Mouse (Mus musculus) stomach, postnatal 0 days (tissue): ENCODE measurements around the gene Med12l. TPM values are rescaled to one million over a fixed set of nuclear protein-coding genes. Genes with fewer than 3 reads are reported as not detected.

Experiments used
- ATAC-seq: fragments of 200-750 bp; cut with Nextera tagmentation; 2 replicates; pipeline ENCODE4 v1.8.0; 2017; ENCODE audit not compliant: low FRiP score, low TSS enrichment
- DNase-seq: peaks from one replicate; pipeline ENCODE4 v3.0.0-alpha.2; 2016; ENCODE audit warnings: low spot score
- H3K27ac ChIP-seq: fragments of 300-500 bp; sonication (generic); replicated peaks from 2 replicates; pipeline ENCODE4 v1.5.1; 2014; ENCODE audit warnings: mild to moderate bottlenecking, control low read depth
- H3K27me3 ChIP-seq: fragments of 300-500 bp; sonication (generic); 2 replicates; pipeline ENCODE4 v1.6.1; 2014; ENCODE audit warnings: low read length; ENCODE audit not compliant: control insufficient read depth, insufficient read depth
- H3K36me3 ChIP-seq: fragments of 300-500 bp; sonication (generic); 2 replicates; pipeline ENCODE4 v1.6.1; 2014; ENCODE audit warnings: low read length, mixed read lengths; ENCODE audit not compliant: control insufficient read depth, insufficient read depth
- H3K4me1 ChIP-seq: fragments of 300-500 bp; sonication (generic); replicated peaks from 2 replicates; pipeline ENCODE4 v1.6.1; 2014; ENCODE audit warnings: antibody characterized with exemption; ENCODE audit not compliant: control insufficient read depth, insufficient read depth
- H3K4me2 ChIP-seq: fragments of 300-500 bp; sonication (generic); replicated peaks from 2 replicates; pipeline ENCODE4 v1.6.1; 2014; ENCODE audit warnings: low read depth, mild to moderate bottlenecking, control low read depth, moderate library complexity
- H3K4me3 ChIP-seq: fragments of 300-500 bp; sonication (generic); 2 replicates; pipeline ENCODE4 v1.5.1; 2014; ENCODE audit warnings: low read depth, low read length, control low read depth
- H3K9ac ChIP-seq: fragments of 300-500 bp; sonication (generic); 2 replicates; pipeline ENCODE4 v1.6.1; 2014; ENCODE audit warnings: mild to moderate bottlenecking, low read length, control low read depth, mixed read lengths
- H3K9me3 ChIP-seq: fragments of 300-500 bp; sonication (generic); 2 replicates; pipeline ENCODE4 v1.6.1; 2016; ENCODE audit warnings: low read length; ENCODE audit not compliant: control insufficient read depth
- CTCF ChIP-seq: IDR thresholded peaks from 2 replicates; pipeline ENCODE4 v1.5.1; 2016; ENCODE audit warnings: antibody characterized with exemption, low read depth, mild to moderate bottlenecking, moderate library complexity
- EP300 ChIP-seq: optimal IDR thresholded peaks from 2 replicates; pipeline ENCODE3; 2016; ENCODE audit warnings: antibody characterized with exemption
- WGBS: fragments of 180-500 bp; shearing (Covaris S2); extraction: QIAGEN DNeasy Blood & Tissue Kit; methylation state at CpG from one replicate; pipeline ENCODE4 v1.1.7; 2014; 5-methylcytosine and 5-hydroxymethylcytosine counted together
- polyA plus RNA-seq: library from polyadenylated mRNA; unstranded; fragments of >200 nt; fragmentation: Nextera tagmentation; extraction: Ambion mirVana; gene quantifications from 2 replicates; pipeline ENCODE4 v1.2.1, GENCODE M21; 2015

Gene Med12l
- polyA plus RNA-seq, 1 experiment from 2014 or later, result 0.25 TPM

GRCm38 (mm10) chr3:59155404-59155803 is 149.8 kb downstream of the Med12l start:
- Histone ChIP-seq H3K27me3 (no peaks in the 10 kb centered on the region), H3K9ac (no peak overlapping the region), H3K36me3 (no peaks in the 10 kb centered on the region), H3K4me1 (no peaks in the 10 kb centered on the region), H3K4me2 (no peak overlapping the region), H3K27ac (no peak overlapping the region), H3K4me3 (no peak overlapping the region), H3K9me3 (no peaks in the 10 kb centered on the region)
- TF ChIP-seq EP300 (no peak), CTCF (no peak)
- DNase-seq (no peak), ATAC-seq (no peak)
- 97% methylated on average over 6 of the region's 6 CpGs for WGBS

- H3K27ac ChIP-seq, result no peak overlapping the region
- no peak for ATAC-seq
- no peak overlapping the region for H3K4me3 ChIP-seq
- 85% methylated on average over 5 of the region's 5 CpGs for WGBS
- H3K4me2 ChIP-seq, result no peak overlapping the region
- no peaks in the 10 kb centered on the region for H3K4me1 ChIP-seq
- no peaks in the 10 kb centered on the region for H3K36me3 ChIP-seq
- TF ChIP-seq CTCF (no peak), EP300 (no peak)
- no peak overlapping the region for H3K9ac ChIP-seq
- H3K27me3 ChIP-seq, result no peaks in the 10 kb centered on the region
- no peaks in the 10 kb centered on the region for H3K9me3 ChIP-seq
- no peak for DNase-seq
These were observed 151.4 kb downstream of the Med12l start for GRCm38 (mm10) chr3:59157048-59157447.

GRCm38 (mm10) chr3:59160465-59160864 is 154.8 kb downstream of the Med12l start:
- no peak for TF ChIP-seq EP300
- TF ChIP-seq CTCF, result no peak
- 67% methylated on average over 1 of the region's 1 CpGs for WGBS
- ATAC-seq (no peak), DNase-seq (no peak)
- no peaks in the 10 kb centered on the region for H3K36me3 ChIP-seq
- no peaks in the 10 kb centered on the region for H3K4me1 ChIP-seq
- H3K27ac ChIP-seq, result no peak overlapping the region
- no peaks in the 10 kb centered on the region for H3K9me3 ChIP-seq
- no peak overlapping the region for H3K4me2 ChIP-seq
- no peaks in the 10 kb centered on the region for H3K27me3 ChIP-seq
- no peak overlapping the region for H3K4me3 ChIP-seq
- no peak overlapping the region for H3K9ac ChIP-seq

- 45% methylated on average over 2 of the region's 2 CpGs for WGBS
- H3K4me2 ChIP-seq, result no peak overlapping the region
- no peaks in the 10 kb centered on the region for H3K36me3 ChIP-seq
- TF ChIP-seq EP300 (no peak), CTCF (no peak)
- no peak overlapping the region for H3K9ac ChIP-seq
- no peaks in the 10 kb centered on the region for H3K9me3 ChIP-seq
- no peaks in the 10 kb centered on the region; the same call in 1 of the 2 replicates for H3K4me1 ChIP-seq
- H3K27ac ChIP-seq, result peak overlapping the region; percentile 65
- DNase-seq (no peak), ATAC-seq (peak; percentile 45; the same call in 1 of the 2 replicates)
- no peaks in the 10 kb centered on the region for H3K27me3 ChIP-seq
- H3K4me3 ChIP-seq, result no peak overlapping the region
These were observed 161.9 kb downstream of the Med12l start for GRCm38 (mm10) chr3:59167417-59168054.

GRCm38 (mm10) chr3:59168476-59168875 is 162.9 kb downstream of the Med12l start:
- peak overlapping the region; percentile 37 for H3K27ac ChIP-seq
- no peak for ATAC-seq
- 77% methylated on average over 6 of the region's 6 CpGs for WGBS

GRCm38 (mm10) chr3:59169215-59169614 is 163.6 kb downstream of the Med12l start:
- DNase-seq, result no peak
- Histone ChIP-seq H3K9ac (no peak overlapping the region), H3K4me1 (no peaks in the 10 kb centered on the region; the same call in 1 of the 2 replicates), H3K36me3 (no peaks in the 10 kb centered on the region), H3K4me3 (no peak overlapping the region), H3K27me3 (no peaks in the 10 kb centered on the region), H3K9me3 (no peaks in the 10 kb centered on the region), H3K27ac (peak overlapping the region; percentile 37), H3K4me2 (no peak overlapping the region)
- 56% methylated on average over 4 of the region's 4 CpGs for WGBS
- no peak for ATAC-seq
- no peak for TF ChIP-seq EP300
- peak; percentile 48 for TF ChIP-seq CTCF

More at GRCm38 (mm10) chr3:59168476-59168875, 162.9 kb downstream of the Med12l start:
- TF ChIP-seq EP300 (no peak), CTCF (peak; percentile 42)
- Histone ChIP-seq H3K9me3 (no peaks in the 10 kb centered on the region), H3K4me2 (no peak overlapping the region), H3K4me3 (no peak overlapping the region), H3K27me3 (no peaks in the 10 kb centered on the region), H3K4me1 (no peaks in the 10 kb centered on the region; the same call in 1 of the 2 replicates), H3K36me3 (no peaks in the 10 kb centered on the region), H3K9ac (no peak overlapping the region)
- no peak for DNase-seq
